Mouse (Mus musculus) cerebellum, postnatal 10 days (tissue): ENCODE measurements around the gene Gpr158.

Experiments used
- DNase-seq, 2 experiments: peaks; one replicate each; pipeline ENCODE4 v3.0.0; 2021; ENCODE audit warnings: mixed read lengths in 2 of 2

Gene Gpr158

GRCm38 (mm10) chr2:21665721-21666120, 298.4 kb downstream of the Gpr158 start:
- no peak for DNase-seq

GRCm38 (mm10) chr2:21676084-21676838, 308.9 kb downstream of the Gpr158 start:
- no peak for DNase-seq

- DNase-seq, result no peak
These were observed 309.4 kb downstream of the Gpr158 start for GRCm38 (mm10) chr2:21676839-21677123.

- no peak for DNase-seq
These were observed 313.5 kb downstream of the Gpr158 start for GRCm38 (mm10) chr2:21680735-21681270.

DNA sequence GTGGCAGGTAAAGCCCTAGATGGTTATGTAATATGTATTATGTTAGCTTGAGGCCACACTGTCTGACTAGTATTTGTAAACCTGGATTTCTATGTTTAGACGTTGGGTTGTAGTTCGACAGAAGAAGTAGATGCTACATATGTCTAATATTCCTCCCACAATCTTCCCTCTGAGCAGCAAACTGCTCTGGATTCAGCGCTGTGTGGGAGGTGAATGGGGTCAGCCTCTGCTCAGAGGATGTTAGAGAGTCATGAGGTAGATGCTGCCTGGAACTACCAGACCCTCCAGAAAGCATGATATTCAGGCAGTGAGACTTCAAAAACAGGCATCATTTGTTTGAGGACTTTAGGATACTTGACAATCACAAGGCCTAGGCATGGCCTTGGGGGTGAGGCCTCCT, 317.4 kb downstream of the Gpr158 start:
- DNase-seq, result no peak

- DNase-seq, result no peak
These were observed 325.8 kb downstream of the Gpr158 start for GRCm38 (mm10) chr2:21693128-21693527.

DNA sequence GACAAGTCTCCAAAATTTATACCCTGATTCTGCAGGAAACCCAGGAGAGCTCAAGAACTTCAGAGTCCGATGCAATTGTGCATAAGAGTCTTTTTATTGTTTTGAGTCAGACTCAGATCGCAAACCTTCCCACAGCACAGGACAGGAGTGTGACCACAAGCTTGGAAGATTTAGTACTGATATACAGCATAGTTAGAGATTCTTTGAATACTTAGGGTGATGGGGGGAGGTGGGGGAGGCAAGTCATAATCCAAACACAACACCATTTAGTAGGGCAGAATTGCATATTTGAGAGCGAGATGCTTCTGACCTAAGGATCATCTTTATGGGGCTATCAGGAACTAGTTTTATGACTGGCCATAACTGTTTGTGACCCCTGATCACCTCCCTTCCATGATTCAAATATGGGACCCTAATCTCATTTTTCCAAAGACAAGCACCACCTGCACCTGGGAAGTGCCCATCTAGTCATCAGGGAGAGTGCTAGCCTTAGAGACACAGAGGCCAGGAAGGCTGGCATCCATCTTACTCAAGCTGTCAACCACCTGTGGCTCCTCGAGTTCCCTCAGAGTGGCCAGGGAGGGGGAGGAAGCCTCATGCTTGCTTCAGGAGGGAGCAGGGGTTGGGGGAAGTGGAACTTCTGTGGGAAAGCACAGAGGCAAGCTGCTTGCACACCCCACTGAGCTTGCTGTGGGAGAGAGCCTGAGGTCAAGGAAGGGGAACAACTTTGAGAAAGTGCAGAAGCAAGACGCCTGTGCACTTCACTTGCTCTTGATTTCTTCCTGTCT, 326.7 kb downstream of the Gpr158 start:
- peak; percentile 37 to 38 for DNase-seq

- no peak for DNase-seq
These were observed 360.7 kb downstream of the Gpr158 start for GRCm38 (mm10) chr2:21728075-21728474.

GRCm38 (mm10) chr2:21783721-21784120, 416.4 kb downstream of the Gpr158 start:
- DNase-seq, result peak; percentile 13 to 25

DNA sequence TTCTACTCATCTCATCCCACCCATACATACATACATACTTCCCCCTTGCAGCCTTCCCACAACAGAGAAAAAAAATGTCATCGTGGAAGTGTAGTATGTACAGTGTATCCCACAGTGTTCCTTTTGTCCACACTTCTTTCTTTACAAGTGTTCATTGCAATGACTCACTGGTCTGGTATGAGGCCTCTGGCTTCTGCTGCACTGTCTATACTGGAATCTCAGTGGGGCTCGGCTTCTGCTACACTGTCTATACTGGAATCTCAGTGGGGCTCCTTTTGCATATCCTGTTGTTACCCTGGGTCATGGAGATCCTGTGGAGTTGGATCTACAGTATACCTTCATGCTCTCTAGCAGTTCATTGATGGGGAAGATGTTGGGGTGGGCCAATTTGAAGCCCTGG, 425.8 kb downstream of the Gpr158 start:
- no peak for DNase-seq

- no peak for DNase-seq
These were observed 432.3 kb downstream of the Gpr158 start for GRCm38 (mm10) chr2:21799616-21800015.

DNA sequence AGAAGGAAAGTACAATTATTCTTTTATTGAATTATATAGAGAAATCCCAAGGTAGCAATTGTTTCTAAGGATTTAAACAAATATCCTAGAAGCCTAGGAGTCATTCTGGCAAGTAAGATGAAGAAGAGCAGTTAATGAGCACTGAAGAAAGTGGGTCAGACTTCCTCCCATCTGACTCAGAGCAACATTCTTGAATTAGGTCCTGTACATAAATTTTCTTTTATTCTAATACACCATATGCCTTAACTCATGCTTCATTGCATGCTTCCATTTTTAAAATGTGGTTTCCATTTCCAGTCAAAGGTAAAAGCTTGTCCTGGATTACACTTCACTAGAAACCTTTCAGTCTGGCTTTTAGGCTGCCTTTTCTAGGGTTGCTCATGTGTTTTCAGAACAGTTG, 432.7 kb downstream of the Gpr158 start:
- DNase-seq, result no peak

DNA sequence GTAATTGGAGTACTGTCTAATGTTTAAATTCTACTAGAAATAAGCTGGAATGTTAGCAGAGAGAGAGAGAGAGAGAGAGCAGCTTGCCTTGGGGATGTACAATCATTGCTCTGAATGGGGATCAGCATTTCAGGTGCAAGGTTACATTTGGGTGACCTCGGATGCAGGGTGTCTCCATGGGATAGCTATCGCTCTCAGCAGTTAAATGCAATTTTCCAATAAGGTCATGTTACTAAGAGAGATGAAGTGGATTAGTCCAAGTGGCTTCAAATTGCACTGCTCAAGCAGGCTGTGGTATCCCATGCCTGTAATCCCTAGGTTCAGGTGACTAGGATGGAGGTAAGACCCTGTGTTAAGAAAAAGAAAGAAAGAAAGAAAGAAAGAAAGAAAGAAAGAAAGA, 441.2 kb downstream of the Gpr158 start:
- no peak for DNase-seq

- no peak for DNase-seq
These were observed 443.1 kb downstream of the Gpr158 start for GRCm38 (mm10) chr2:21810431-21810830.

DNA sequence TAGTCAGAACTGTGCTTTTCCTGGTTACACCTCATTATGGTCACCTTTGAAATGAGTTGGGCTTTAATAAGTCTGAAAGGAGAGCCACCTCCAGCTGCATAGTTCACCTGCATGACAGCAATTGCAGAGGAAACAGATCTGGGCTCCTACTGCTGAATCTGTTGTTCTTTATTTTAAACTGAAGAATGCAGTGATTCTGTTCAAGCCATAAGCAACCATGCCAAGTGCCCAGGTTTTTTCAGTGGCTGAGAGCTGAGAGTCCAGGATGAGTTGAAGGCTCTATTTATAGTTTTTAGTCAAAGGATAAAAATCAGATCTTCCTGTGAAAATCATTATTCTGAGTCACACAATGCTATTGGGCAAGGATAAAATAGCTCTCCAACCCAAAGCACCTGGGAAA, 496.7 kb downstream of the Gpr158 start:
- peak in 1 of 2 experiments; percentile 6 for DNase-seq
